Mouse (Mus musculus) MEL (cell line): ENCODE data around the gene Hoxb2. TPM values are rescaled to one million over a fixed set of nuclear protein-coding genes. Genes with fewer than 3 reads are reported as not detected.
A peak's percentile ranks its signal among the peaks of the same experiment; 100 is the strongest.

Experiments
- DNase-seq: peaks from one replicate; pipeline ENCODE4 v3.0.0; 2011; ENCODE audit warnings: low read depth, low spot score
- H3K27ac ChIP-seq: 2 replicates; pipeline ENCODE4 v1.5.1; 2012; ENCODE audit warnings: low read depth, mild to moderate bottlenecking, control low read depth, low read length, moderate library complexity; ENCODE audit not compliant: control insufficient read depth
- H3K27me3 ChIP-seq, 2 experiments: fragments of 150-350 bp in 1 of 2; sonication (generic) in 1 of 2; 2 replicates each; pipeline ENCODE4 v1.6.1; 2012; ENCODE audit warnings: low read length in 2 of 2, mild to moderate bottlenecking in 2 of 2, improper control_type of control experiment in 1 of 2, moderate library complexity in 1 of 2; ENCODE audit not compliant: insufficient read depth in 2 of 2, control insufficient read depth in 1 of 2
- H3K36me3 ChIP-seq, 2 experiments: 2 replicates each; pipeline ENCODE4 v1.6.1; 2012 to 2014; ENCODE audit warnings: low read length in 2 of 2, improper control_type of control experiment in 1 of 2, inconsistent platforms in 1 of 2, mild to moderate bottlenecking in 1 of 2; ENCODE audit not compliant: insufficient read depth in 2 of 2, control insufficient read depth in 1 of 2
- H3K4me1 ChIP-seq, 2 experiments: fragments of 150-350 bp in 1 of 2; sonication (generic) in 1 of 2; 2 replicates each; pipeline ENCODE4 v1.6.1; 2012; ENCODE audit warnings: low read length in 2 of 2, improper control_type of control experiment in 1 of 2, mild to moderate bottlenecking in 1 of 2; ENCODE audit not compliant: insufficient read depth in 2 of 2, control insufficient read depth in 1 of 2
- H3K4me3 ChIP-seq, 2 experiments: fragments of 150-350 bp in 1 of 2; sonication (generic) in 1 of 2; 2 replicates each; pipeline ENCODE4 v1.5.1; 2012; ENCODE audit warnings: low read depth in 2 of 2, low read length in 2 of 2, mild to moderate bottlenecking in 2 of 2, moderate library complexity in 2 of 2, control low read depth in 1 of 2, improper control_type of control experiment in 1 of 2; ENCODE audit not compliant: control insufficient read depth in 1 of 2, insufficient read depth in 1 of 2
- H3K79me2 ChIP-seq: 2 replicates; pipeline ENCODE4 v1.6.1; 2012; ENCODE audit warnings: mild to moderate bottlenecking, low read length, moderate library complexity; ENCODE audit not compliant: control insufficient read depth, poor library complexity, insufficient read depth
- H3K9ac ChIP-seq: 2 replicates; pipeline ENCODE4 v1.6.1; 2012; ENCODE audit warnings: low read depth, mild to moderate bottlenecking, control low read depth, low read length, moderate library complexity; ENCODE audit not compliant: control insufficient read depth, poor library complexity, severe bottlenecking
- H3K9me3 ChIP-seq: fragments of 150-350 bp; sonication (generic); replicated peaks from 2 replicates; pipeline ENCODE4 v1.6.1; 2012; ENCODE audit warnings: mild to moderate bottlenecking, low read length, improper control_type of control experiment, moderate library complexity; ENCODE audit not compliant: insufficient read depth
- CHD1 ChIP-seq: IDR thresholded peaks from 2 replicates; pipeline ENCODE4 v1.6.1; 2012; ENCODE audit warnings: low read depth, mild to moderate bottlenecking, inconsistent platforms, low read length, improper control_type of control experiment
- ETS1 ChIP-seq: IDR thresholded peaks from 2 replicates; pipeline ENCODE4 v1.6.1; 2012; ENCODE audit warnings: low read depth, mild to moderate bottlenecking, inconsistent platforms, low read length, improper control_type of control experiment, moderate library complexity
- HCFC1 ChIP-seq: IDR thresholded peaks from 2 replicates; pipeline ENCODE4 v1.6.1; 2012; ENCODE audit warnings: low read depth, mild to moderate bottlenecking, inconsistent platforms, low read length, improper control_type of control experiment, moderate library complexity
- MXI1 ChIP-seq: IDR thresholded peaks from 2 replicates; pipeline ENCODE4 v1.6.1; 2011; ENCODE audit warnings: mild to moderate bottlenecking, low read depth, low read length, improper control_type of control experiment
- MYB ChIP-seq: IDR thresholded peaks from 2 replicates; pipeline ENCODE4 v1.6.1; 2011; ENCODE audit warnings: mild to moderate bottlenecking, low read depth, low read length, improper control_type of control experiment
- RAD21 ChIP-seq: IDR thresholded peaks from 2 replicates; pipeline ENCODE4 v1.6.1; 2011; ENCODE audit warnings: mild to moderate bottlenecking, low read depth, low read length, improper control_type of control experiment
- SMC3 ChIP-seq: IDR thresholded peaks from 2 replicates; pipeline ENCODE4 v1.6.1; 2011; ENCODE audit warnings: low read depth, low read length, improper control_type of control experiment
- TCF12 ChIP-seq: IDR thresholded peaks from 2 replicates; pipeline ENCODE4 v1.6.1; 2014; ENCODE audit warnings: low read depth, mild to moderate bottlenecking, inconsistent platforms, low read length, improper control_type of control experiment, moderate library complexity
- USF1 ChIP-seq: IDR thresholded peaks from 2 replicates; pipeline ENCODE4 v1.6.1; 2014; ENCODE audit warnings: low read depth, mild to moderate bottlenecking, inconsistent platforms, low read length, improper control_type of control experiment, moderate library complexity
- USF2 ChIP-seq, 2 experiments: IDR thresholded peaks; 2 replicates each; pipeline ENCODE4 v1.6.1; 2011 to 2012; ENCODE audit warnings: improper control_type of control experiment in 2 of 2, low read length in 2 of 2, borderline replicate concordance in 1 of 2, inconsistent platforms in 1 of 2, low read depth in 1 of 2, mild to moderate bottlenecking in 1 of 2; ENCODE audit not compliant: insufficient read depth in 1 of 2
- ZKSCAN1 ChIP-seq: IDR thresholded peaks from 2 replicates; pipeline ENCODE4 v1.6.1; 2012; ENCODE audit warnings: low read depth, mild to moderate bottlenecking, inconsistent platforms, low read length, improper control_type of control experiment, moderate library complexity
- ZNF384 ChIP-seq: IDR thresholded peaks from 2 replicates; pipeline ENCODE4 v1.6.1; 2012; ENCODE audit warnings: low read depth, mild to moderate bottlenecking, inconsistent platforms, low read length, improper control_type of control experiment
- polyA plus RNA-seq, 2 experiments: library from polyadenylated mRNA; stranded (reverse) in 1 of 2; unstranded in 1 of 2; fragments of >175 nt in 1 of 2; fragments of >200 nt in 1 of 2; gene quantifications; 2 replicates each; pipeline versions ENCODE4 v1.2.1 to v1.2.4; 2012; ENCODE audit warnings: low replicate concordance in 2 of 2, low read depth in 1 of 2; ENCODE audit not compliant: insufficient read length in 2 of 2, insufficient read depth in 1 of 2, missing spikeins in 1 of 2
- total RNA-seq: library from RNA; depleted of rRNA; stranded (reverse); fragments of 300-350 nt; gene quantifications from 2 replicates; pipeline ENCODE4 v1.2.3, GENCODE M21; 2012; rRNA removed

Gene Hoxb2
- total and polyA plus RNA-seq, 3 experiments, result not detected

DNA sequence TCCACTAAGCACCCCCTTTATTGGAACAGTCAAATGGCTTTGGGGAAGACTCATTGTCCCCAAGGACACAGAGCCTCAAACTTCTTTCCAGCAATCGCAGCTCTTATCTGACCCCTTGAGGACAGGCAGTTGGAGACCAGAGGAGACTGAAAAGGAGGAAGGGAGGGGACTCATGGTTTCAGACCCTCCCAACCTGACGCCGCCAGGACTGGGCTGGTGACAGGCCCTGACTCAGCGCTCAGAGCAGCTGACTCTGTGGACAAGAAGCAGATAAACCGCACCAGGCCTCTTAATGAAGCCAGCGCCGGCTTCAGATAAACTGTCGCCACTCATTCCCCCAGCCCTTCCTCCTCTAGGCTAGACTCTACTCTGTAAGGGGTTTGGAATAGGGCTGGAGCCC is 49.6 kb downstream of the Hoxb2 start:
- no peaks in the 10 kb centered on the region for H3K36me3 ChIP-seq
- peaks cover 3 to 8% of the 10 kb centered on the region in 2 experiments; a peak in 2 of 4 replicates for H3K27me3 ChIP-seq
- no peak overlapping the region for H3K9ac ChIP-seq
- H3K27ac ChIP-seq, result no peak overlapping the region
- H3K4me3 ChIP-seq, result no peak overlapping the region
- H3K79me2 ChIP-seq, result no peaks in the 10 kb centered on the region
- DNase-seq, result peak; percentile 28
- no peaks in the 10 kb centered on the region for H3K4me1 ChIP-seq
- TF ChIP-seq USF1 (no peak), RAD21 (no peak), MYB (no peak), CHD1 (no peak), MXI1 (no peak), ETS1 (no peak), HCFC1 (no peak), USF2 (IDR thresholded peaks at IDR 0.05; ENCODE audit: borderline replicate concordance in 1 of 2, insufficient read depth in 1 of 2, low read depth in 1 of 2, low read length in 2 of 2) (no peak), ZKSCAN1 (no peak), TCF12 (no peak), SMC3 (no peak), ZNF384 (no peak)
- TF ChIP-seq, all 39 proteins: peak for 0
- H3K9me3 ChIP-seq, result no peaks in the 10 kb centered on the region

Other genes starting within 250 kb of the Hoxb2 start
- not detected in 2 replicates for gene Calcoco2, start 238.6 kb upstream of the Hoxb2 start, total RNA-seq
- not detected for gene Calcoco2, start 238.6 kb upstream of the Hoxb2 start, polyA plus RNA-seq
- not detected in 2 replicates for gene Ttll6, start 216.7 kb upstream of the Hoxb2 start, total RNA-seq
- gene Ttll6, start 216.7 kb upstream of the Hoxb2 start, polyA plus RNA-seq, result under 1 TPM in 1 of 2 experiments, not detected in 1; 0.03 TPM
- gene Hoxb13, start 156.2 kb upstream of the Hoxb2 start, total RNA-seq, result 12.1 and 13.8 TPM in 2 replicates
- gene Hoxb13, start 156.2 kb upstream of the Hoxb2 start, polyA plus RNA-seq, result 10 to 100 TPM in 1 of 2 experiments, not detected in 1; 16.7 TPM
- gene Hoxb9, start 79.1 kb upstream of the Hoxb2 start, total RNA-seq, result not detected in 2 replicates
- gene Hoxb9, start 79.1 kb upstream of the Hoxb2 start, polyA plus RNA-seq, result not detected
- gene Hoxb8, start 68.6 kb upstream of the Hoxb2 start, total RNA-seq, result not detected in 2 replicates
- gene Hoxb8, start 68.6 kb upstream of the Hoxb2 start, polyA plus RNA-seq, result not detected
- not detected in 2 replicates for gene Hoxb7, start 63.9 kb upstream of the Hoxb2 start, total RNA-seq
- not detected for gene Hoxb7, start 63.9 kb upstream of the Hoxb2 start, polyA plus RNA-seq
- not detected in 2 replicates for gene Hoxb6, start 58.0 kb upstream of the Hoxb2 start, total RNA-seq
- not detected for gene Hoxb6, start 58.0 kb upstream of the Hoxb2 start, polyA plus RNA-seq
- not detected in 2 replicates for gene Hoxb5, start 47.2 kb upstream of the Hoxb2 start, total RNA-seq
- not detected for gene Hoxb5, start 47.2 kb upstream of the Hoxb2 start, polyA plus RNA-seq
- gene Hoxb4, start 32.3 kb upstream of the Hoxb2 start, total RNA-seq, result not detected in 2 replicates
- not detected for gene Hoxb4, start 32.3 kb upstream of the Hoxb2 start, polyA plus RNA-seq
- not detected in 2 replicates for gene Hoxb3, start 27.2 kb upstream of the Hoxb2 start, total RNA-seq
- not detected for gene Hoxb3, start 27.2 kb upstream of the Hoxb2 start, polyA plus RNA-seq
- gene Hoxb1, start 15.2 kb downstream of the Hoxb2 start, total RNA-seq, result not detected in 2 replicates
- gene Hoxb1, start 15.2 kb downstream of the Hoxb2 start, polyA plus RNA-seq, result not detected
- gene Skap1, start 114.1 kb downstream of the Hoxb2 start, total RNA-seq, result not detected in 2 replicates
- not detected for gene Skap1, start 114.1 kb downstream of the Hoxb2 start, polyA plus RNA-seq